Mouse (Mus musculus) liver, postnatal 0 days (tissue): ENCODE measurements at regions not wholly inside any gene's neighbourhood (a gene's known extent, or its start where the extent isn't known, plus 50 kb on each side); places are given as distances from the start of the nearest gene placed in this dataset.

ENCODE experiments used
- ATAC-seq: fragments of 200-750 bp; cut with Nextera tagmentation; 2 replicates; pipeline ENCODE4 v1.8.0; 2017; ENCODE audit warnings: mild to moderate bottlenecking, moderate library complexity
- DNase-seq: peaks from one replicate; pipeline ENCODE4 v3.0.0-alpha.2; 2016
- H3K27ac ChIP-seq: fragments of 300-500 bp; sonication (generic); 2 replicates; pipeline ENCODE4 v1.5.1; 2014; ENCODE audit warnings: antibody characterized with exemption, moderate library complexity, mild to moderate bottlenecking, low read depth
- H3K27me3 ChIP-seq: fragments of 300-500 bp; sonication (generic); 2 replicates; pipeline ENCODE4 v1.6.1; 2014; ENCODE audit warnings: low read length, control low read depth, mixed read lengths; ENCODE audit not compliant: insufficient read depth
- H3K36me3 ChIP-seq: fragments of 300-500 bp; sonication (generic); replicated peaks from 2 replicates; pipeline ENCODE4 v1.6.1; 2014; ENCODE audit warnings: mild to moderate bottlenecking, control low read depth, low read length, moderate library complexity, mixed read lengths; ENCODE audit not compliant: insufficient read depth
- H3K4me1 ChIP-seq: fragments of 300-500 bp; sonication (generic); 2 replicates; pipeline ENCODE4 v1.6.1; 2014; ENCODE audit warnings: antibody characterized with exemption, mild to moderate bottlenecking, control low read depth; ENCODE audit not compliant: insufficient read depth
- H3K4me2 ChIP-seq: fragments of 300-500 bp; sonication (generic); 2 replicates; pipeline ENCODE4 v1.6.1; 2014; ENCODE audit warnings: low read depth, mild to moderate bottlenecking, low read length, moderate library complexity, mixed read lengths
- H3K4me3 ChIP-seq: fragments of 300-500 bp; sonication (generic); 2 replicates; pipeline ENCODE4 v1.5.1; 2014; ENCODE audit warnings: low read depth, low read length
- H3K9ac ChIP-seq: fragments of 300-500 bp; sonication (generic); replicated peaks from 2 replicates; pipeline ENCODE4 v1.6.1; 2014; ENCODE audit warnings: mild to moderate bottlenecking, moderate library complexity
- H3K9me3 ChIP-seq: fragments of 300-500 bp; sonication (generic); 2 replicates; pipeline ENCODE4 v1.6.1; 2016; ENCODE audit warnings: mild to moderate bottlenecking, control low read depth, low read length, mixed read lengths
- CTCF ChIP-seq: sonication (generic); IDR thresholded peaks from 2 replicates; pipeline ENCODE4 v1.5.1; 2016; ENCODE audit warnings: antibody characterized with exemption, low read depth
- EP300 ChIP-seq: IDR thresholded peaks from 2 replicates; pipeline ENCODE4 v1.6.1; 2016; ENCODE audit warnings: antibody characterized with exemption, low read depth, mild to moderate bottlenecking
- WGBS: fragments of 180-500 bp; shearing (Covaris S2); extraction: QIAGEN DNeasy Blood & Tissue Kit; methylation state at CpG from one replicate; pipeline ENCODE4 v1.1.7; 2014; ENCODE audit not compliant: insufficient replicate concordance; 5-methylcytosine and 5-hydroxymethylcytosine counted together

DNA sequence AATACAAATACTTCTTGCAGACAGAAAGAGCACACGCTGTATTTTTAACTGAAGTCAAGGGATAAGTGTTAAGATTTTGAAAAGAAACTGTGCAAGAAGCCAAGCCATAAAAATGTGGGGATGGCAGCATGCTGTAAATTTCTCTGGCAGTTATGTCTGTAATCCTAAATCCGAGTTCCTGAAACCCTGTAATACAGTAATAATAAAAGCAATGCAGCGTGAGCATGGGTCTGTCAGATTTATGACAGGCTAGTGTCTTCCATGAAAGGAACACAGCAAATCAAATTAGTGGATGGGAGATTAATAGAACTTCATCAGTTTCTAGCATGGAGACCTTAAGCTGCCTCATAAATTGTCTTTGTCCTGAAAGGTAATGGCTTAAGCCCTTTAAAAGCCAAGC, 597.7 kb downstream of the 1190002N15Rik start:
- DNase-seq (no peak), ATAC-seq (no peak)
- Histone ChIP-seq H3K9me3 (no peaks in the 10 kb centered on the region), H3K9ac (no peak overlapping the region), H3K36me3 (no peaks in the 10 kb centered on the region), H3K4me2 (no peak overlapping the region), H3K27ac (no peak overlapping the region), H3K27me3 (no peaks in the 10 kb centered on the region), H3K4me1 (no peaks in the 10 kb centered on the region), H3K4me3 (no peak overlapping the region)
- 64% methylated on average over 3 of the region's 3 CpGs for WGBS
- no peak for TF ChIP-seq CTCF
- no peak for TF ChIP-seq EP300

DNA sequence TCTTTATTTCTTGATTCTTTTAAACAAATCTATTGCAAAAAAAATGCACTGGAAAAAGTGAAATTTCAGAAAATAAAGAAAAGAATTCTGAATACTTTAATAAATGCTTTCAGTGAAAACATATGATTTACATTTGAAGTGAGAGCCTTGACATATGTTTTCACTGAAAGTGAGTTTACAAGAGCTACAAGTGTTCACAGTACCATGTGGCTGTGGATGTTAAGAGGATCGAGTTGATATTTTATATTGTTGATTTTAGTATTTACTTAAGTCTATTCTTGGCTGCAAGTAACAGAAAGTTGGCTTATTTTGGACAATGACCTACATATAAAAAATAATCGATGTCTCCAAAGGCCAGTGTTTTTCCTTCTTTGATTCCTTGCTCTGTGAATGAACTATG, 607.2 kb downstream of the 1190002N15Rik start:
- Histone ChIP-seq H3K4me1 (no peaks in the 10 kb centered on the region), H3K27me3 (no peaks in the 10 kb centered on the region), H3K9me3 (no peaks in the 10 kb centered on the region), H3K9ac (no peak overlapping the region), H3K4me2 (no peak overlapping the region), H3K36me3 (no peaks in the 10 kb centered on the region), H3K4me3 (no peak overlapping the region), H3K27ac (no peak overlapping the region)
- 65% methylated on average over 2 of the region's 2 CpGs for WGBS
- no peak for TF ChIP-seq CTCF
- no peak for TF ChIP-seq EP300
- ATAC-seq, result no peak
- no peak for DNase-seq

DNA sequence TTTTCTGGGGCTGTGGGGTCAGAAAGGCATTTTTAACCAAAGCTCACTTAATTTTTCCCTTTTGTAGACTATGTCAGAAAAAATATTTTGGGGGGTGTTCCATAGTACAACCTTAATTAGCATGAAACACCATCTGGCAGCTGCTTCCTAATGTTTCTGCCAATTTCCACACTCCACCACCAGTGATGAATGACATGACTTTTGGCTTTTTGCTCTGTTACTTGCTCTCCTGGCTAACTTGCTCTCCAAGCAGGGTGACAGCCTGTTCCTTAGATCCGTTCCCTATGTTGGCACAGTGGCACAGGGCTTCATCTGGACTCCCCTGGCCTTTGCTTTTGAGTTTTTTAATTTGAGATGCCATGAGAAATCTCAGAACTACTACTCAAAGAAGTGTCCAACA, 648.6 kb downstream of the 1190002N15Rik start:
- Histone ChIP-seq H3K4me1 (no peaks in the 10 kb centered on the region), H3K4me3 (no peak overlapping the region), H3K4me2 (no peak overlapping the region), H3K36me3 (no peaks in the 10 kb centered on the region), H3K9ac (no peak overlapping the region), H3K27me3 (no peaks in the 10 kb centered on the region), H3K27ac (no peak overlapping the region), H3K9me3 (no peaks in the 10 kb centered on the region)
- ATAC-seq (no peak), DNase-seq (no peak)
- WGBS, result 70% methylated on average over 1 of the region's 1 CpGs
- no peak for TF ChIP-seq CTCF
- TF ChIP-seq EP300, result no peak

DNA sequence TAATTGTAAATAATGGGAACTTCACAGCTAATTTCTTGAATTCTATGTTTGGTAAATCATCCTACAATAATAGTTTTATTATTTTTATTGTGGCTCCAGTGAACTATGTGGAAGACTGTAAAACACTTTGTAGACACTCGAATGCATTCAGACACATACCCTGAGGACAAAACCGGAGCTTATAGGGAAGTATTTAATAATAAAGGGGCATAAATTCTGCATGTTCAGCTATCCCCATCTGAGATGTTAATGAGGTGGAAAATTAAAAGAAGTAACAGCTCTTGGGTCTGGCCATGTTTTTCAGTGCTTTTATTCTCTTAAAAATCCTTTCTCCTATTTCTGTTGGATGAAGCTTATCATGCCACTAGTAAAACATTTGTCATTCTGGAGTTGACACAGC, 657.8 kb downstream of the 1190002N15Rik start:
- Histone ChIP-seq H3K36me3 (no peaks in the 10 kb centered on the region), H3K4me3 (no peak overlapping the region), H3K9ac (no peak overlapping the region), H3K27me3 (no peaks in the 10 kb centered on the region), H3K4me1 (no peaks in the 10 kb centered on the region), H3K27ac (no peak overlapping the region), H3K4me2 (no peak overlapping the region), H3K9me3 (no peaks in the 10 kb centered on the region)
- TF ChIP-seq EP300, result no peak
- no peak for TF ChIP-seq CTCF
- DNase-seq, result no peak
- no peak for ATAC-seq
- 79% methylated on average over 2 of the region's 2 CpGs for WGBS

DNA sequence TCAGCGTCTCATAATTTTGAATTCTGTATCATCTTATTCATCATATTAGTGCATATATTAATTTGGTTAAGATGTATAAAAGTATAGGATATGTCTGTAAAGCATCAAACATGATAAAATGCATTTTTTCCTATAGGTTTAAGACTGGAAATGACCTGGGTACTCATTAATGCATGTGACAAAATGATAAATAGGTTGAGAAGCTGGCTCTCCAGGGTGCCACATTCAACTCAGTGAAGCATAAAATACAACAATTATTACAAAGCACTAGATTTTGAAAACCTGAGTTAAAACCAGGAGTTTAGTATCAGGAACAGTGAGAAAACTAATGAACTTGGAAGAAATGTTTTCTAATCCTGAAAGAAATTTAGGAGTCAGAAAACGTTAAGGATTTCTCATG, 658.3 kb downstream of the 1190002N15Rik start:
- no peaks in the 10 kb centered on the region for H3K36me3 ChIP-seq
- no peak for TF ChIP-seq CTCF
- no peak for TF ChIP-seq EP300
- no peak overlapping the region for H3K9ac ChIP-seq
- 75% methylated on average over 2 of the region's 2 CpGs for WGBS
- ATAC-seq (no peak), DNase-seq (no peak)
- no peak overlapping the region for H3K4me2 ChIP-seq
- H3K4me3 ChIP-seq, result no peak overlapping the region
- no peaks in the 10 kb centered on the region for H3K9me3 ChIP-seq
- H3K27me3 ChIP-seq, result no peaks in the 10 kb centered on the region
- H3K4me1 ChIP-seq, result no peaks in the 10 kb centered on the region
- H3K27ac ChIP-seq, result no peak overlapping the region

DNA sequence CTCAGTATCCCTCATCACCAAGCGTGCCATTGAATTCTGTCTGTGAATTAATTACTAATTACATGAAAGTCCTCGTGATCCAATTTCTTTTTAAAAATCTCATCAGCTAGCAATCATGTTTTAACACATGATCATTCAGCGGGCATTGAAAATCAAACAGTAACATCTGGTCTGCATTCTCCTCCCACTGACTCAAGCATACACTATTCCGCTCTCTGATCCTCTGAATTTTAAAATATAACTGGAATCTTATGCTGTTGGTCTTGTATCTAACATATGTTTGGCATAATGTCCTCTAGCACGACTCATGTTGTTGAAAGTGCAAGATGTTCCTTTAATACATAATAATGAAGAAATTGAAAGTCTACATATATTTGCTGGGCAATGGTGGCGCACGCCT, 667.1 kb downstream of the 1190002N15Rik start:
- Histone ChIP-seq H3K9ac (no peak overlapping the region), H3K9me3 (no peaks in the 10 kb centered on the region), H3K27ac (no peak overlapping the region), H3K27me3 (no peaks in the 10 kb centered on the region), H3K36me3 (no peaks in the 10 kb centered on the region), H3K4me3 (no peak overlapping the region), H3K4me2 (no peak overlapping the region), H3K4me1 (no peaks in the 10 kb centered on the region)
- WGBS, result 74% methylated on average over 7 of the region's 7 CpGs
- TF ChIP-seq CTCF (no peak), EP300 (no peak)
- ATAC-seq (no peak), DNase-seq (no peak)

DNA sequence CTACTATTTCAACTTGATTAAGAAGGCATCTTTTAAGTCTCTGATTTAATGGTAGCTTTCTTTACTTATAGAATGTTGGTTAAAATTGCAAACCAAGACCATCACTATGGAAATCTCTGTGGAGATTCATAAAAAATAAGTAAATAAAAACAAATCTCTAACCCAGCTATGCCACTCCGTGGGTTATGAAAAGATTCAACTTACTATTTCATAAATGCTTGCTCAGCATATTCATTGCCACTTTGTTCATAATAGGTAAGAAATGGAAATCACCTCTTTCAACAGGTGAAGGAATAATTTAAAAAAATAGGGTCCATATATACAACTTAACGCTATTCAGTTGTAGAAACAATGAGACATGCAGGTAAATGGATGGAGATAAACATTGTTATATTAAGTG, 679.9 kb downstream of the 1190002N15Rik start:
- Histone ChIP-seq H3K9ac (no peak overlapping the region), H3K4me2 (no peak overlapping the region), H3K27me3 (no peaks in the 10 kb centered on the region), H3K4me3 (no peak overlapping the region), H3K27ac (no peak overlapping the region), H3K36me3 (no peaks in the 10 kb centered on the region), H3K4me1 (no peaks in the 10 kb centered on the region), H3K9me3 (no peaks in the 10 kb centered on the region)
- TF ChIP-seq EP300 (no peak), CTCF (no peak)
- no peak for DNase-seq
- 61% methylated on average over 2 of the region's 2 CpGs for WGBS
- no peak for ATAC-seq
